Mouse (Mus musculus) forebrain, embryonic 14.5 days (tissue): ENCODE results near the gene Timd2. TPM values are rescaled to one million over a fixed set of nuclear protein-coding genes. Genes with fewer than 3 reads are reported as not detected.
"Not testable (repeated sequence)": the region's sequence is repeated elsewhere in the genome, so short reads cannot be mapped to it uniquely, and the experiment has no call there.

ENCODE experiments used
- ATAC-seq: fragments of 200-750 bp; cut with Nextera tagmentation; 2 replicates; pipeline ENCODE4 v1.8.0; 2017; ENCODE audit warnings: mild to moderate bottlenecking, moderate library complexity
- DNase-seq: peaks from one replicate; pipeline ENCODE4 v3.0.0-alpha.2; 2015; ENCODE audit warnings: low spot score
- H3K27ac ChIP-seq: fragments of 300-500 bp; sonication (generic); 2 replicates; pipeline ENCODE4 v1.5.1; 2014; ENCODE audit warnings: low read depth, mild to moderate bottlenecking, control low read depth, low read length, moderate library complexity
- H3K27me3 ChIP-seq: fragments of 300-500 bp; sonication (generic); replicated peaks from 2 replicates; pipeline ENCODE4 v1.6.1; 2014; ENCODE audit warnings: low read length, control low read depth, mixed read lengths; ENCODE audit not compliant: control insufficient read depth, insufficient read depth
- H3K36me3 ChIP-seq: fragments of 300-500 bp; sonication (generic); 2 replicates; pipeline ENCODE4 v1.6.1; 2014; ENCODE audit warnings: low read length, control low read depth; ENCODE audit not compliant: control insufficient read depth, insufficient read depth
- H3K4me1 ChIP-seq: fragments of 300-500 bp; sonication (generic); 2 replicates; pipeline ENCODE4 v1.6.1; 2014; ENCODE audit warnings: antibody characterized with exemption, low read length, control low read depth; ENCODE audit not compliant: control insufficient read depth, insufficient read depth
- H3K4me2 ChIP-seq: fragments of 300-500 bp; sonication (generic); 2 replicates; pipeline ENCODE4 v1.6.1; 2014; ENCODE audit warnings: mild to moderate bottlenecking, control low read depth, low read length
- H3K4me3 ChIP-seq: fragments of 300-500 bp; sonication (generic); 2 replicates; pipeline ENCODE4 v1.5.1; 2014; ENCODE audit warnings: low read depth, low read length, control low read depth
- H3K9ac ChIP-seq: fragments of 300-500 bp; sonication (generic); 2 replicates; pipeline ENCODE4 v1.6.1; 2014; ENCODE audit warnings: mild to moderate bottlenecking, low read length, control low read depth, moderate library complexity
- H3K9me3 ChIP-seq: fragments of 300-500 bp; sonication (generic); replicated peaks from 2 replicates; pipeline ENCODE4 v1.6.1; 2016; ENCODE audit warnings: low read length, control low read depth, mixed read lengths; ENCODE audit not compliant: control insufficient read depth
- WGBS: fragments of 180-500 bp; shearing (Covaris S2); extraction: QIAGEN DNeasy Blood & Tissue Kit; methylation state at CpG from one replicate; pipeline ENCODE4 v1.1.7; 2014; 5-methylcytosine and 5-hydroxymethylcytosine counted together
- polyA plus RNA-seq: library from polyadenylated mRNA; unstranded; fragments of >200 nt; fragmentation: Nextera tagmentation; extraction: Ambion mirVana; gene quantifications from 2 replicates; pipeline ENCODE4 v1.2.1, GENCODE M21; 2014

The Timd2 gene
- polyA plus RNA-seq, 1 experiment from 2014 or later = 0.09 TPM

DNA sequence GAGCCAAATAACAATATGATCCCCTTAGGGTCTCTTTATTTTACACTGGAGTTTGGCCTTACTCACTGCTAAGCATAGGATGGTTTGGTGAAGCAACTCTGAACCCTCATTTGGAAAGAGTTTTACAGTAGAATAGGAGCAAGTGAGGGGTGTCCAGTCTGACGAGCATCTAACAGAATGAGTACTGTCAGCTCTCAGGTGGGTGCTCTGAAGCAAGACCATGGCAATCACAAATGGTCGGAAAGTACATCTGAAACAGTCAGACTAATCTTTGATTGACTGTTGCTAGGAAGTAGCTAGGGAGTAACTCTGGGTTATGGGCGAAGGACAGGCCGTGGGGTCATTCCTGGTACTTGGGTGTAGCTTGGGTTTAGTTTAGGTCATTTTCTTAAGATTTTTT, 71.3 kb downstream of the Timd2 start:
- H3K36me3 ChIP-seq, H3K9ac ChIP-seq, DNase-seq, H3K4me3 ChIP-seq, H3K27ac ChIP-seq, H3K4me1 ChIP-seq, ATAC-seq, H3K9me3 ChIP-seq, H3K27me3 ChIP-seq, H3K4me2 ChIP-seq: not testable (repeated sequence)
- 91% methylated on average over 4 of the region's 4 CpGs for WGBS

DNA sequence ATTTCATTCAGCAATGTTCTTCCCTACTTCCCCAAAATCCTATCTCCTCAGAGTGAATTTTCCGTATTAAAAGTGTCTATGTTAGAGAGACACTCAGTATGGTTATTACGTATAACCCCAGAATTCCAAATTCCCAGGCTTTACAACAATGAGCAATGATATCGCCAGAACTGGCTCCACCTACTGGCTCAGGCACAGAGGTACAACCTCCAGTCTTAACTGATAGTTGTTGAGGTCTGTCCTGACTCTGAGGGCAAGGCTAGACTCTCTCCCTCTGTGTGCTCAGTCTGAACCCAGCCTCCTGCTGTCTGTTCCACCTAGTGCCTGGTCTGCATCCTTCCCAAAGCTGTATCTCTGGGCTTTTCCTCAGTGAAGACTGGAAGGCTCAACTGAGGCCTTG, 75.2 kb downstream of the Timd2 start:
- Histone ChIP-seq H3K36me3 (no peaks in the 10 kb centered on the region), H3K4me3 (no peak overlapping the region), H3K4me1 (no peaks in the 10 kb centered on the region), H3K27ac (no peak overlapping the region), H3K9me3 (no peaks in the 10 kb centered on the region), H3K27me3 (no peaks in the 10 kb centered on the region), H3K4me2 (no peak overlapping the region), H3K9ac (no peak overlapping the region)
- ATAC-seq = peak; percentile 60; the same call in 1 of the 2 replicates
- peak; percentile 59 for DNase-seq
- WGBS = 41% methylated on average over 3 of the region's 3 CpGs

DNA sequence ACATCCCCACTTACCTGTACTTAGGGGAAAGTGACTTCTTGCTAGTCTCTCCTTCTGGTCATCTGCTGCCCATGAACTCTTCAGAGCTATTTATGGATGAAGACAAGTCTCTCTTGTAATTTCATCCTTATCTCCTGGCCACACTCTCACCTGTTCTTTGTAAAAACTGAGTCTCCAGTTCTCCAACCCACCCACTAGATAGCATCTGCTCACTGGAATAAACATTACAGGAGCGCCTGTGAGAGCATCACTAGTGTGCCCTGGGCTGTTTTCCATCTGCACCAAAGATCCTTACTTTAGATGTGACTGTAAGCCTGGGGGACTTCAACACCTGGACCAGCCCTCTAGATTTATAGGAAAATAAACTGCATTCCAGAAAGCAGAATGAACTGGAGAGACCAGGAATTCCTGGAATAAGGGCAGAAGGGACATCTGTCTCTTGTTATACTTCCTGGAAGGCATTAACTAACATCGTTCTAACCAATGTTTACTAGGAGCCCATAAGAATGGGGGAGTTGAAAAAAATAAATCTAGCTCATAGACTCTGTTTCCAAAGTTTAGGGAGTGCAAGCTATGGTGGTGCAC, 77.6 kb downstream of the Timd2 start, which contains the start of gene Dppa1:
Gene Dppa1 (minus strand): TSS at position 51 of the 585 bp plus-strand sequence.
- Histone ChIP-seq H3K27ac (no peak within 1 kb of the TSS), H3K9ac (no peak within 1 kb of the TSS), H3K4me2 (no peak within 1 kb of the TSS), H3K4me3 (no peak within 1 kb of the TSS), H3K36me3 (no peaks in the 10 kb centered on the region), H3K9me3 (no peaks in the 10 kb centered on the region), H3K27me3 (no peaks in the 10 kb centered on the region), H3K4me1 (no peaks in the 10 kb centered on the region)
- WGBS = 87% methylated on average over 2 of the region's 2 CpGs
- DNase-seq (no peak), ATAC-seq (no peak)

DNA sequence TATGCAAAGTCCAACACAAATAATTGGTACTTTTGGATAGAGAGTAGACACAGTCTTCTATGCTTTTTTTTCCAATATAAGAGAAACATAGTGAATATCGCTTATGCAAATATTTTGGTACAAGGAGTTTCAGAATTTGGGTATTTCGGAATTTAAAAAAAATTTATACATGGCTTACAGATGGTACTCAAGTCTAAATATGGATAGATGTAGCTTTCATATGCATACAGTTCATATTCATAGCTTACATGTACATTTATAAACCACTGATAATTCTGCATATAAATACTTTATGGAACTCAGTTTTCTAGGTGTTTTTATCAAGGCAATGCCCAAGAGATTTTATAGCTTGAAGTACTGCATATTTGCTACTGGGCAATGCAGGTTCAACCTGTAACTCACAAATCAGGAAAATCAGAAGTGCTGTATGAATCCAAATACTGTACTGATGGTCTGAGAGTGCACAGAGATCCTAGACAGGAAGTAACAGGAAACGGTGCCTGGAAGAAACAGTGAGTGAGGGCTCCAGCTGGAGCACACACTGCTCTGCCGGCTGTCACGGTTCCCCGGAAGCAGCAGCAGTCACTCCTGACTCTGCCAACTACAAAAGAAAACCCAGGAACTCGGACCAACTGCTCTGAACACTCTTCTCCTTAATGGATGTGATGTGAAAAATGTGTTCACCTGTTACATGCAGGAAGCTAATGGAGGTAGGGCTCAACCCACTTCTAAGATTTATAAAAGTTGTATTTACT, 86.3 kb downstream of the Timd2 start:
- no peak overlapping the region for H3K4me3 ChIP-seq
- no peak overlapping the region for H3K9ac ChIP-seq
- no peak for ATAC-seq
- H3K36me3 ChIP-seq = no peaks in the 10 kb centered on the region
- H3K27ac ChIP-seq = no peak overlapping the region
- H3K4me1 ChIP-seq = no peaks in the 10 kb centered on the region
- WGBS = 73% methylated on average over 7 of the region's 7 CpGs
- no peak for DNase-seq
- no peaks in the 10 kb centered on the region for H3K9me3 ChIP-seq
- H3K4me2 ChIP-seq = no peak overlapping the region
- H3K27me3 ChIP-seq = no peaks in the 10 kb centered on the region

DNA sequence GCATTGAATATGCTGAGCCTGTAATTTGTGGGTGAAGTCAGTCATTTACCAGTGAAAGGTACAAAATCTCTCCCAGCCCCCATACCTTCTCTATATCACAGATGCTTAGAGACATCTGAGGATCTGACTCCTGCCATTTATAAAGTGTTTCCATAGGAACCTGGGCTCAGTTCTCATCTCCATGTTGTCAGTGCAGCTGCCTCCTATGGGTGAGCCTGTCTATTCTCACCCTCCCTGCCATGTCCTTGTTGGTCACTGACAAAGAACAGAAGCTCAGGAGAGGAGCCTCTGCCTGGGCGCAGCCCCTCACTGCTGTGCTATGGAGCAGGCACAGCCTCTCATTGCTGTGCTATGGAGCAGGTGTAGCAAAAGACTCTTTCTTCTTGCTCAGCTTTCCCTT, 86.9 kb downstream of the Timd2 start:
- DNase-seq = no peak
- Histone ChIP-seq H3K4me1 (no peaks in the 10 kb centered on the region), H3K9ac (no peak overlapping the region), H3K4me2 (no peak overlapping the region), H3K27me3 (no peaks in the 10 kb centered on the region), H3K27ac (no peak overlapping the region), H3K9me3 (no peaks in the 10 kb centered on the region), H3K36me3 (no peaks in the 10 kb centered on the region), H3K4me3 (no peak overlapping the region)
- 64% methylated on average over 1 of the region's 1 CpGs for WGBS
- ATAC-seq = no peak

Other genes with a start within 250 kb of the Timd2 start
- not detected in 2 replicates for gene Gm12169, start 182.8 kb downstream of the Timd2 start, polyA plus RNA-seq
- gene BC053393, start 135.5 kb downstream of the Timd2 start, polyA plus RNA-seq = not detected in 2 replicates
- not detected in 2 replicates for gene Dppa1, start 77.8 kb downstream of the Timd2 start, polyA plus RNA-seq
- not detected in 2 replicates for gene Havcr1, start 28.0 kb upstream of the Timd2 start, polyA plus RNA-seq
- 0.08 and 0.16 TPM in 2 replicates for gene Timd4, start 103.7 kb upstream of the Timd2 start, polyA plus RNA-seq